Mouse (Mus musculus) liver (tissue): ENCODE results near the gene Men1.

Source experiments
- DNase-seq: peaks from one replicate; pipeline ENCODE4 v3.0.0-alpha.2; 2020; ENCODE audit warnings: mixed read lengths

The Men1 gene

DNA sequence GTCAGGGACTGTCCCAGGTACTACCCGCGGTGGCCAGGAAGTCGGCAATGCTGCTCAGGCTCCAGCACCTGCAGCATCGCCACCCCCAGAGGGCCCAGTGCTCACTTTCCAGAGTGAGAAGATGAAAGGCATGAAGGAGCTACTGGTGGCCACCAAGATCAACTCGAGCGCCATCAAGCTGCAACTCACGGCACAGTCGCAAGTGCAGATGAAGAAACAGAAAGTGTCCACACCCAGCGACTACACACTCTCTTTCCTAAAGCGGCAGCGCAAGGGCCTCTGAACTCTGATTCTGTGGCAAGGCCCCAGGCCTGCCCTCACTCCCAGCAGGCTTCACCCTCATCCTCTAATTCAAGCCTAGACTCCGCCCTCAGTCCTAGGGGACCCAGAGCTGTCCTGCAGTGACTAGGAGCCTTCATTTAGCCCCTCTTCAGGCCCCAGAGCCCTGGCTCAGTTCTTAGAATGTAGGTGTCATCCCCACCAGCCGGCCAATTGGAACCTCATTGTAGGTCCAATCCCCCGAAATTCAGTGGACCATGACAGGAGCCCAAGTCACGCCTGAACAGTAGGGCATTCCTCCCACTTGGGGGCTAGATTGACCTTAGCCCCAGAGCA lies 5.2 kb downstream of the Men1 start:
- DNase-seq: peak; percentile 59

- peak; percentile 94 for DNase-seq
Observed at GRCm38 (mm10) chr19:6340524-6341452, 6.0 kb downstream of the Men1 start, which contains the start of gene Map4k2. Gene Map4k2 (plus strand): TSS chr19:6341135.

- DNase-seq: no peak
Observed at GRCm38 (mm10) chr19:6341453-6342077, 6.8 kb downstream of the Men1 start.

DNA sequence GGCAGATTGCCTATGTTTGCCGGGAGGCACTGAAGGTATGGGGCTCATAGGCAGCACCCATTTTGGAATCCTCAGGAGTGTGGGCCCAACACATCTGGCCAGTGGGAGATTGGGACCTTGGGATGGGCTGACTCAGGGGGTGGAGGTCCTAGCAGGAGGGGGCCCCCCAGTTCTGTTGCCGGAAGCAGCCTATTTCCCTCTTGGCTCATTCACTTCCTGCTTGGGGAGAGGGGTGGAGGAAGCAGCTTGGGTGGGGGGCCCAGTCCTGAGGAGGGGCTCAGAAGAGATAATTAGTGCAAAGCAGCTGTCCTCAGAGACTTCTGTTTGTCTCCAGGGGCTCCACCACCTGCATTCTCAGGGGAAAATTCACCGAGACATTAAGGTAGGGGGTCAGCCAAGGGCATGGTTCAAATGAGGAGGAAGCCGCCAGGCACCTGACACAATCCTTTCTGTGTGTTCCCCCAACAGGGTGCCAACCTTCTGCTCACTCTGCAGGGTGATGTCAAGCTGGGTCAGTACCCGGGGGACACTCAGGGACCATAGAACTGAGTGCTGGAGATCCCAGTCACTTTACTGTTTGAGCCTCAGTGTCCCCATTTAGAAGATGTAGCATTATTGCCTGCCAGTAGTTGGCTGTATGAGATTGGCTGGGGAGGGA lies 7.6 kb downstream of the Men1 start:
- no peak for DNase-seq

DNA sequence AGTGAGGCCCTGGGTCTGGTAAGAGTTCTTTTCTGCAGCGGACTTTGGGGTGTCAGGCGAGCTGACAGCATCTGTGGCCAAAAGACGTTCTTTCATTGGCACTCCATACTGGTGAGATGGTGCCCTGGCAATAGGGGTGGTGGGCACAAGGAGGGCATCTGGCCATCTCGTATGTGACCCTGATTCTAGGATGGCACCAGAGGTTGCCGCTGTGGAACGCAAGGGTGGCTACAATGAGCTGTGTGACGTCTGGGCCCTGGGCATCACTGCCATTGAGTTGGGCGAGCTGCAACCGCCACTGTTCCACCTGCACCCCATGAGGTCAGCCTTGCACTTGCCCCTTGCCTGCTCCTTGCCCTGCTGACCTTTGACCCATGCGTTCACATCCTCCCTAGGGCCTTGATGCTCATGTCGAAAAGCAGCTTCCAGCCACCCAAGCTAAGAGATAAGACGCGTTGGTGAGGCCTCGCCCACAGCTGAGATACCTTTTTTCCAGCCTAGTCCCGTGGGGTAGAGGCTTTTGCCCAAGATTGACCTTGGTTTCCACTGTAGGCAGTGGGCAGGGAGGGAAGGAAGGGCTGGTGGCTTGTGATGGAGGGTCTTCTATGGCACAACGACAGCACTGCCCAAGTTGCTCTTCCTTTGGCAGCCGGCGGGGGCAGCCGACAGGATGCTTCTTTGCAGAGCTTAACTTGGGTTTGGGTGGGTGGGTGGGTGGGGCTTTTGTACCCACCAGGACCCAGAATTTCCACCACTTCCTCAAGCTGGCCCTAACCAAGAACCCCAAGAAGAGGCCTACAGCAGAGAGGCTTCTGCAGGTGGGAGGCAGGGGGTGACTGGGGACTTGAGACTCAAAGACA lies 8.5 kb downstream of the Men1 start:
- no peak for DNase-seq

DNA sequence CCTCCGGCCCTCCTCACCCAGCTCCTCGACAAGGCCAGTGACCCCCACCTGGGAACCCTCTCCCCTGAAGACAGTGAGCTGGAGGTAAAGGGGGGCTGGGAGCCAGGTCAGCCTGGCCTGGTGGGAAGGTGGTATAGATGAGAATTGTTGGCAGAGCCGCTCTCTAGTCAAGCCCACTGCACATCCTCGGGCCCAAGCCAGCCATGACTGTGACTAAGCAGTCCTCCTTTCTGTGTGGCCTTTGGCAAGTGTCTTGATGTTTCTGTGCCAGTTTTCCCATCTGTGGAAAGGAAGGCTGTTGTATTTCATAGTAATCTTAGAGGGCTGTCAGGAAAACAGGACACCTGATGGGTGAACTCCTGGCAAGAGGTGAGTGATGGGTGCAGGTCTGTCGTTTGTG lies 9.2 kb downstream of the Men1 start:
- DNase-seq: no peak

DNA sequence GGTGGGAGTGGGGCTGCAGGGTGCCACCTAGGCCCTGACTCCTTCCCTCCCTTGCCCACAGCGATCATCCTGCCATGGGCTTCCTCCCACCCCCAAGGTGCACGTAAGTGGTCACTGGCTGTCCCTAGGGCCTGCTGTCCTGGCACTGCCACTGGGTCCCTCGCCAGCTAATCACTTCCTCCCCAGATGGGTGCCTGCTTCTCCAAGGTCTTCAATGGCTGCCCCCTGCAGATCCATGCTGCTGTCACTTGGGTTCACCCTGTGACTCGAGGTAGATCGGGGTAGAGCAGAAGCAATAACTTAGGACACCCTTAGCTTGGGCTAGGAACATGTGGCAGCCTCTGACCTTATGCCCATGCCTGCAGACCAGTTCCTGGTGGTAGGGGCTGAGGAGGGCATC lies 11.2 kb downstream of the Men1 start:
- DNase-seq: no peak

DNA sequence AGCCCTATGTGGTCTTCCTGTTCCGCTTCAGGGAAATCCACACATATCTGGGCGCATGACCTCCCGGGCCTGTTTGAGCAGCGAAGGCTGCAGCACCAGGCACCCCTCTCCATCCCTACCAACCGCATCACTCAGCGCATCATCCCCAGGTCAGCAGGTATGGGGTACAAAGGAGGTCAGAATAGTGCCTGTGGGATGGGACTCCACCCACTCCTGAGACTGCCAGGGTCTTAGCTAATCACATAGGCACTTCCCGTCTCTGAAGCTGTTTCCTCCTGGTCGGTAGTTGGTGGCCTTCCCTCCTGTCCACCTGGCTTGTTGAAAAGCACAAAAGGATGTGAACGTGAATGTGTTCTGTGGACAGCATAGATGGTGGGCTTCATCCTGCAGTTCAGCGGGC lies 11.9 kb downstream of the Men1 start:
- DNase-seq: no peak

GRCm38 (mm10) chr19:6347615-6348014 lies 12.8 kb downstream of the Men1 start:
- DNase-seq: no peak

- no peak for DNase-seq
Observed at GRCm38 (mm10) chr19:6348717-6349116, 13.9 kb downstream of the Men1 start.

DNA sequence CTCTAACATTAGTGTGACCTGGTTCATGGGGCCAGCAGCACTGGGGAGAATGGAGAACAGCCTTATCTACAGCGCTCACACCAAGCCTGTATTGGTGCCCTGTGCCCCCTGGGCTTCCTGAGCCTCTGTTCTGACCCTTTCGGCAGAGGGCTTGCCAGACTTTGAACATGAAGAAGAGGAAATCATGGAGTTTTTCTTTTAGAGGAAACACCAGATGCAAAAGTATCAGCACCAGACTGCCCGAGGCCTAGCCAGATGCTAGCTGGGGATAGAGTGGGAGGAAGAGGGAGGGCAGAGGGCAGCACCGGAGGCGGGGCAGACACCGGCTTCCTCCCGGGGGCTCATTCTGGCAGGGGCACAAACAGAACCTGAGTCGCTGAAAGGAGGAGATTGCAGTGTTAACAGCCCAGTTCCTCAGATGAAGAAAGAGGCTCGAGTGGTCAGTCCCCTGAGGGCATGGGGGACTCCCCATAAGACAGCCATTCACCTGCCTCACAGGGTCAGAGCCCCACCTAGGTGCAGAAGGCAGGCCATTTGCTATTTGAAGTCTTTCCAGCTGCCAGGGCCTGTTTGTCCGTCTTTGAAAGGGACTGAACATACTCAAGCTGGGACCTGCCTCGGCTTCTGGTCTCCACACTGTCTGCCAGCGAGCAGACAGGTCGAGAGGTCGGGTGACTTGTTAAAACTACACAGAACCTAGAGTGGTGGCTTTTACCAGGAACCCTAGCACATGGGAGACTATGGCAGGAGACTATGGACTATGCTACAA lies 14.6 kb downstream of the Men1 start:
- DNase-seq: peak; percentile 46

GRCm38 (mm10) chr19:6351431-6352106 lies 16.8 kb downstream of the Men1 start:
- DNase-seq: no peak

- DNase-seq: no peak
Observed at GRCm38 (mm10) chr19:6352107-6352505, 17.3 kb downstream of the Men1 start.

DNA sequence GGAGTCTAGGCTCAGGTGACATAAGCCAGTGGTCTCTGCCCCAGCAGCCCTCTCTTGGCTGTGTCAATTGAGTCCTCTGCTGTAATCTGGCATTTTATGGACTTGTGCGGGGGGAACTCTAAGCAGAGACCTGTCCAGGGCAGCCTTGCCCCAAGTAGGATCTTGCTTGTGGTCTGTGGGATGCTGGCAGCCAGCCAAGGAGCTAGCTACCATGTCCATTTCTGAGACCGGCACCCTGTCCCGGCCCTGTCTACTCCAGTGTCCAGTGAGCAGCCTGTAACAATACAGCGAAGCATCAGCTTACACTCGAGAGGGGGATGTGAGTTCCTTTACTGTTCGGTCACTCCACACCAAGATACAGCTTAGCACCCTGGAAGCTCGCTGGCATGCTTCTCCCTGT lies 19.3 kb downstream of the Men1 start:
- DNase-seq: no peak

DNA sequence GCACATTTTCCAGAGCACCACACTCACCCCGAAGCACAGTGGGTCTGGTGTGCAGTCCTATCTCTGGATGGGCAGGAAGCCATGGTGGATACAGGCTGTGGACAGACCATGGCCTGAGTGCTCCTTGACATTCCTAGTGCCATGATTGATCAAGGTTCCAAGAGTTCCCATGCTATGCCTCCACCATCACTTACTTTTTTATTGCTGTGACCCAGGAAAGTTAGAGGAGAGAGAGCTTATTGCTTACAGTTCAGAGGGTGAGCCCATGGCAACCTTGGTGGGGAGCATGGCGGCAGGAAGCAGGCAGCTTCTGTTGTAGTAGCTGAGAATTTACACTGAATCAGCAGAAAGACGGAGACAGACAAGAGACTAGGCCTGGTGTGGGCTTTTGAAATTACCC lies 26.5 kb downstream of the Men1 start:
- no peak for DNase-seq

DNA sequence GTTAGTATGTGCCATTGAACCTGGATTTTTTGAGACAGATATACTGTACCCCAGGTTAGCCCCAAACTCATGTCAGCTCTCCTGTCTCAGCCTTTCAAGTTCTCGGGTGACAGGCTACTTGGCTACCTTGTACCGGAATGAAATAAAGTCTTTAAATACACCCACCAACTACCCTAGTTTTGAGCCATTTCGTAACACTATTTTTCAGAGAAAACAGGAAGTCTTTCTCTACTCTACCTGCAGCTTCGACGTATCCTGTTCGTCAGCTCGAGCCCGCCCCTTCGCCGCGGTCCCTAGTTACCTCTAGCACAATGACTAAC lies 28.3 kb downstream of the Men1 start:
- no peak for DNase-seq

- peak; percentile 99 for DNase-seq
Observed at GRCm38 (mm10) chr19:6363411-6364240, 28.8 kb downstream of the Men1 start, which contains the start of gene Sf1. Gene Sf1 (plus strand): TSS chr19:6363690.

- DNase-seq: peak; percentile 94
Observed at GRCm38 (mm10) chr19:6364317-6364725, 29.5 kb downstream of the Men1 start.

- DNase-seq: no peak
Observed at GRCm38 (mm10) chr19:6364842-6365241, 30.1 kb downstream of the Men1 start.

DNA sequence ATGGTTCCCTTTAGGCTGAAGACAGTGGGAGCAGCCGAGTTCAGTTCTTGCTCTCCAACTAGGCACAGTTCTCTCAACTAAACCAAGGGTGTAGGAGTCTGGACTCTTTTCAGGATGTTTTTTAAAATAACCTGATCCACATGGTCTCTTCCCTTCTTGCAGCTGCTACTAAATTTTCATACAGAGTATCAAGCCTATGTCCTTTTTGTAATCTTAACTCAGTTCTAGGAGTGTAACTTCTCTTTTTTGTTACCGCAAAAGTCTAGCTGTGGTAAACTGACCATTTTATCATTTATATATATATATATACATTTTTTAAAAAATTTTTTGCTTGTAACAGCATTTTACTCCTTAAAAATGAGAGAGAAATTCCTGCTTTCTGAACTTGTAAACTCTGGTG lies 35.4 kb downstream of the Men1 start:
- DNase-seq: no peak
